Mouse (Mus musculus) neural tube, embryonic 15.5 days (tissue): ENCODE measurements around the gene Necap2. TPM values are rescaled to one million over a fixed set of nuclear protein-coding genes. Genes with fewer than 3 reads are reported as not detected.

Source experiments
- ATAC-seq: fragments of 200-750 bp; cut with Nextera tagmentation; 2 replicates; pipeline ENCODE4 v1.8.0; 2017; ENCODE audit warnings: mild to moderate bottlenecking, moderate TSS enrichment, moderate library complexity; ENCODE audit not compliant: low FRiP score
- H3K27ac ChIP-seq: fragments of 300-500 bp; sonication (generic); replicated peaks from 2 replicates; pipeline ENCODE4 v1.5.1; 2015; ENCODE audit warnings: mild to moderate bottlenecking, inconsistent platforms
- H3K27me3 ChIP-seq: fragments of 300-500 bp; sonication (generic); replicated peaks from 2 replicates; pipeline ENCODE4 v1.6.1; 2015; ENCODE audit warnings: inconsistent platforms
- H3K36me3 ChIP-seq: fragments of 300-500 bp; sonication (generic); 2 replicates; pipeline ENCODE4 v1.6.1; 2015; ENCODE audit warnings: inconsistent platforms
- H3K4me1 ChIP-seq: fragments of 300-500 bp; sonication (generic); 2 replicates; pipeline ENCODE4 v1.6.1; 2015; ENCODE audit warnings: inconsistent platforms
- H3K4me2 ChIP-seq: fragments of 300-500 bp; sonication (generic); 2 replicates; pipeline ENCODE4 v1.6.1; 2015; ENCODE audit warnings: inconsistent platforms, mild to moderate bottlenecking, moderate library complexity
- H3K4me3 ChIP-seq: fragments of 300-500 bp; sonication (generic); replicated peaks from 2 replicates; pipeline ENCODE4 v1.5.1; 2015; ENCODE audit warnings: mild to moderate bottlenecking, inconsistent platforms
- H3K9ac ChIP-seq: fragments of 300-500 bp; sonication (generic); replicated peaks from 2 replicates; pipeline ENCODE4 v1.6.1; 2015; ENCODE audit warnings: mild to moderate bottlenecking, inconsistent platforms
- H3K9me3 ChIP-seq: fragments of 300-500 bp; sonication (generic); replicated peaks from 2 replicates; pipeline ENCODE4 v1.6.1; 2016; ENCODE audit warnings: inconsistent platforms
- WGBS: fragments of 180-500 bp; shearing (Covaris S2); methylation state at CpG from one replicate; pipeline ENCODE4 v1.1.7; 2015; ENCODE audit warnings: mixed read lengths; 5-methylcytosine and 5-hydroxymethylcytosine counted together
- polyA plus RNA-seq: library from polyadenylated mRNA; unstranded; fragments of >200 nt; fragmentation: Nextera tagmentation; extraction: Ambion mirVana; gene quantifications from 2 replicates; pipeline ENCODE4 v1.2.1, GENCODE M21; 2015

Gene Necap2
- polyA plus RNA-seq, 1 experiment from 2014 or later, result 56.8 TPM

- H3K4me3 ChIP-seq, result no peak overlapping the region
- no peaks in the 10 kb centered on the region for H3K9me3 ChIP-seq
- H3K9ac ChIP-seq, result no peak overlapping the region
- H3K27me3 ChIP-seq, result no peaks in the 10 kb centered on the region
- H3K4me2 ChIP-seq, result no peak overlapping the region
- H3K27ac ChIP-seq, result no peak overlapping the region
- peaks cover 18% of the 10 kb centered on the region; the same call in 1 of the 2 replicates for H3K4me1 ChIP-seq
- WGBS, result 81% methylated on average over 17 of the region's 18 CpGs
- H3K36me3 ChIP-seq, result peaks cover 24% of the 10 kb centered on the region
- no peak for ATAC-seq
Measured at GRCm38 (mm10) chr4:141030541-141031206, 47.5 kb downstream of the Necap2 start.

DNA sequence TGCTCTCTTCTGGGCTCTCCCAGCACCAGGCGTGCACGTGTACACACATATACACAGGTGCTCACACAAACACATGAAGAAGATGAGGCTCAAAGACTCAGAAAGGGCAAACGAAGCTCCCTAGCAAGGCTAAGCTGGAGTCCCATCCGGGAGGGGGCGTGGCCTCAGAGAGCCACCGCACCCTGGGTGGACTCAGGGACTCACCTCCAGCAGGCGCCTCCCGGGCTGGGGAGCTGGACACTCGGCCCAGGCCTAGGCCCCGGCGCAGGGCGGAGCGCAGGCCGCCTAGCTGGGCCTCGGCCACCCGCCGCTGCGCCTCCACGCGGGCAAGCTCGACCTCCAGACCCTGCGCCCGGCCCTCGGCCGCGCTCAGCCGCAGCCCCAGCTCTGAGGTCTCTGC, 53.2 kb downstream of the Necap2 start:
- ATAC-seq, result no peak
- H3K4me1 ChIP-seq, result peaks cover 23% of the 10 kb centered on the region
- peaks cover 16% of the 10 kb centered on the region for H3K36me3 ChIP-seq
- no peaks in the 10 kb centered on the region for H3K27me3 ChIP-seq
- no peak overlapping the region for H3K4me2 ChIP-seq
- no peaks in the 10 kb centered on the region for H3K9me3 ChIP-seq
- H3K27ac ChIP-seq, result no peak overlapping the region
- no peak overlapping the region for H3K4me3 ChIP-seq
- 73% methylated on average over 27 of the region's 27 CpGs for WGBS
- no peak overlapping the region for H3K9ac ChIP-seq

DNA sequence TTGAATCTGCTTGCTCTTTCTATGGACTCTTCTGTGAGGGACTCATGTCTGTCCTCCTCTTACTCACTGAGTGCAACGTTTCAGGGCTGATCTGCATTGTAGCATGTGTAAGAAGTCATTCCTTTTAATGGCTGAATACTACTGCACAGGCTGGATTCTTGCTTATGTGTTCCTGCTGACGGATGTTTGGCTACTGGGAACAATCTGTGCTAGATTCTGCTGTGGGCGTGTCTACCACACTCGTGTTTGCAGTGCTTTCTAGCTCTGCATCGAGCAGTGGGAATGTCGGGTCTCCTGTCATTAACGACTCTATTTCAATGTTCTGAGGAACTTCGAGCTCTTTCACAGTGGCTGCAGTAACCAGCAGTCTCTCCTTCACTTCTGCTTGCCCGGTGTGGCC, 54.1 kb downstream of the Necap2 start:
- no peaks in the 10 kb centered on the region for H3K27me3 ChIP-seq
- ATAC-seq, result no peak
- WGBS, result 77% methylated on average over 9 of the region's 9 CpGs
- H3K4me1 ChIP-seq, result peaks cover 32% of the 10 kb centered on the region
- peaks cover 11% of the 10 kb centered on the region for H3K36me3 ChIP-seq
- no peaks in the 10 kb centered on the region for H3K9me3 ChIP-seq
- H3K4me3 ChIP-seq, result no peak overlapping the region
- H3K9ac ChIP-seq, result no peak overlapping the region
- H3K4me2 ChIP-seq, result no peak overlapping the region
- H3K27ac ChIP-seq, result no peak overlapping the region

- Histone ChIP-seq H3K27ac (peak overlapping the region; percentile 81), H3K4me2 (no peak overlapping the region), H3K36me3 (peaks cover 6% of the 10 kb centered on the region), H3K27me3 (no peaks in the 10 kb centered on the region), H3K9me3 (no peaks in the 10 kb centered on the region), H3K4me1 (peaks cover 37% of the 10 kb centered on the region), H3K4me3 (no peak overlapping the region), H3K9ac (no peak overlapping the region)
- WGBS, result 41% methylated on average over 11 of the region's 11 CpGs
- ATAC-seq, result no peak
Measured at GRCm38 (mm10) chr4:141021614-141021929, 56.6 kb downstream of the Necap2 start.

- Histone ChIP-seq H3K9ac (no peak overlapping the region), H3K27me3 (no peaks in the 10 kb centered on the region), H3K4me3 (no peak overlapping the region), H3K36me3 (peaks cover 7% of the 10 kb centered on the region), H3K9me3 (no peaks in the 10 kb centered on the region), H3K4me1 (peaks cover 37% of the 10 kb centered on the region), H3K27ac (peak overlapping the region; percentile 81), H3K4me2 (no peak overlapping the region)
- 19% methylated on average over 14 of the region's 14 CpGs for WGBS
- ATAC-seq, result peak; percentile 60
Measured at GRCm38 (mm10) chr4:141020811-141021613, 57.1 kb downstream of the Necap2 start.

DNA sequence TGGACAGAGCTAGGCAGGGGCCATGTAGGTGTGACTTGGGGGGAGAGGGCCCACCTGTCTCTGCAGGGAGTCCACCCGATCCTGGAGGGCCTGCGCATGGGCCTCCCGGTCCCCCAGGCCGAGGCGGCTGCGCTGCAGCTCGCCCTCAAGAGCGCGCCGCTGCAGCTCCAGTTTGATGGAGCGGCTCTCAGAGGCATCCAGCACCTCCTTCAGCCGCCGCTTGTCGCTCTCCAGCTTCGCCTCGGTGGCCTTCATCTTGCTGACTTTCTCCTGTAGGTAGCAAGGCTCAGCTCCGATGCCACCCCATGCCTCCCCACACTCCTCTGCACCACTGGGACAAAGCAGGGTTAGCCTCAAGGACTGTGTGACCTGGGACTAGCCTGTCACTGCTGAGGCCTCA, 57.9 kb downstream of the Necap2 start:
- Histone ChIP-seq H3K4me2 (no peak overlapping the region), H3K4me3 (no peak overlapping the region), H3K27me3 (no peaks in the 10 kb centered on the region), H3K9ac (no peak overlapping the region), H3K27ac (peak overlapping the region; percentile 81), H3K9me3 (no peaks in the 10 kb centered on the region), H3K4me1 (peaks cover 38% of the 10 kb centered on the region), H3K36me3 (peaks cover 15% of the 10 kb centered on the region)
- ATAC-seq, result no peak
- 85% methylated on average over 17 of the region's 17 CpGs for WGBS

DNA sequence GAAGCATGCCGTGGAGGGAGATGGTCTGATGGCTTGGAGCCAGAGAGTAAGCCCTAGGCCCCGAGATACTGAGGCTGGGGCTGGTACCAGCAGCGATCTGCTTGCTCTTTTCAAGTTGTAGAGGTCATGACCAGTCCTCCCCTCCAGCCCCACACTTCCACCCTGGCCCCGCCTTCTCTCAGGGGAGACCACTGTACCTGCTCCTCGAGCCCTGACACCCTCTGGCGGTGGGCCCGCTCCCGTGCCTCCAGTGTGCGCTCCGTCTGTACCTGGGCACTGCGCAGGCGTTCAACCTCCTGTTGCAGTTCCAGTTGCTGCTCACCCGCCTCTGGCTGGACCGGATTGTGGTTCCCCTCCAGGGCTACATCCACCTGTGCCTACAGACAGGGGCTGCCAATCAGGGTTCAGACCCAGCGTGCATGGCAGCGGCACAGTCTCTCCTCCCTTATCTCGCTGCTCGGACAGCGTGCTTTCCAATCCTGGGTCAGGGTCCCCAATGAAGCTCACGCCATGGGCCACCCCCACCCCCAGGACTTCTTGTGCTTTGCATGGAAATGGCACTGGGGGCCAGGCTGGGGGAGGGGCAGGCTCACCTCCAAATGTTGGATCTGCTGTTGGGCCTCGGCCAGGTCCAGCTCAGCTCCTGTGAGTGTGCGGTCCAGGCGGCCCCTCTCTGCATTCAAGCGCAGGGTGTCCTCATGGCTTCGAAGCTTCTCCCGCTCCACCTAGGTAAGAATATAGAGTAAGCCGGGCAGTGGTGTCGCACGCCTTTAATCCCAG, 60.3 kb downstream of the Necap2 start:
- WGBS, result 81% methylated on average over 29 of the region's 29 CpGs
- peaks cover 32% of the 10 kb centered on the region for H3K36me3 ChIP-seq
- H3K4me2 ChIP-seq, result no peak overlapping the region
- no peak for ATAC-seq
- peaks cover 48% of the 10 kb centered on the region for H3K4me1 ChIP-seq
- no peaks in the 10 kb centered on the region for H3K9me3 ChIP-seq
- no peaks in the 10 kb centered on the region for H3K27me3 ChIP-seq
- no peak overlapping the region for H3K4me3 ChIP-seq
- H3K27ac ChIP-seq, result 0 out of 2 replicates have a peak overlapping the region, but pooled peaks have one; percentile 28
- H3K9ac ChIP-seq, result no peak overlapping the region

Other genes starting within 250 kb of the Necap2 start
- 0.08 and 0.24 TPM in 2 replicates for gene Padi1, start 232.6 kb downstream of the Necap2 start, polyA plus RNA-seq
- 1.0 and 2.9 TPM in 2 replicates for gene Padi2, start 172.0 kb downstream of the Necap2 start, polyA plus RNA-seq
- gene Sdhb, start 117.2 kb downstream of the Necap2 start, polyA plus RNA-seq, result 492 and 530 TPM in 2 replicates
- 162 and 188 TPM in 2 replicates for gene Atp13a2, start 91.5 kb downstream of the Necap2 start, polyA plus RNA-seq
- 210 and 222 TPM in 2 replicates for gene Mfap2, start 67.9 kb downstream of the Necap2 start, polyA plus RNA-seq
- 4.5 and 4.9 TPM in 2 replicates for gene Crocc, start 17.8 kb downstream of the Necap2 start, polyA plus RNA-seq
- gene Spata21, start 10.0 kb upstream of the Necap2 start, polyA plus RNA-seq, result 0.51 and 0.55 TPM in 2 replicates
- 23.7 and 29.1 TPM in 2 replicates for gene Szrd1, start 61.4 kb upstream of the Necap2 start, polyA plus RNA-seq
- 23.3 and 23.8 TPM in 2 replicates for gene Fbxo42, start 69.6 kb upstream of the Necap2 start, polyA plus RNA-seq
- 8.9 and 9.0 TPM in 2 replicates for gene Rsg1, start 135.6 kb upstream of the Necap2 start, polyA plus RNA-seq
- gene Arhgef19, start 161.1 kb upstream of the Necap2 start, polyA plus RNA-seq, result 1.3 and 3.8 TPM in 2 replicates
- gene Epha2, start 222.9 kb upstream of the Necap2 start, polyA plus RNA-seq, result 0.87 and 1.9 TPM in 2 replicates